Mouse (Mus musculus): ENCODE results near the gene Catip. TPM values are rescaled to one million over a fixed set of nuclear protein-coding genes. Genes with fewer than 3 reads are reported as not detected.
A peak's percentile ranks its signal among the peaks of the same experiment; 100 is the strongest.

Gene Catip
- total RNA-seq, 1 experiment from 2014 or later = 1.3 TPM

DNA sequence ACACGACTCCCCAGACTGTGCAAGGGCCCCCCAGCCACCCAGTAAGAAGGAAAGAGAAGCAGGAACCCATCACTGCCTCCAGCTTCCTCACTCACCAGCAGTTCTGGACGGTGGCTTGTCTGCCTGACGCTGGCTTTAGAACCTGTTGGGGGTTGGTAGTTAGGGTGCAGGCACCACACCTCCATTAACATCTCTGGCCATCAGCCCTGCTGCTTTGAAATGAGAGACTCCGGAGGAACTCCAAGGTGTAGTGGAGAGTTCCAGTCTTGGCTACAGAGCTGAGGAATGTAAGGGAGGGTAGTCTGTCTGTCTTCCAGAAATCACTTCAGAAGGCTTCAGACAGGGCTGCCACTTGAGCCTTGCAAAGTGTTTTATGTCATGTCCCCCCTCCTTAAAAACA is 8.1 kb downstream of the Catip start:
- no peak for ATAC-seq (replicated peaks in 1 of 2; ENCODE audit: insufficient read depth in 1 of 2, low FRiP score in 2 of 2, low TSS enrichment in 1 of 2, low read depth in 1 of 2, poor library complexity in 2 of 2, severe bottlenecking in 2 of 2)

DNA sequence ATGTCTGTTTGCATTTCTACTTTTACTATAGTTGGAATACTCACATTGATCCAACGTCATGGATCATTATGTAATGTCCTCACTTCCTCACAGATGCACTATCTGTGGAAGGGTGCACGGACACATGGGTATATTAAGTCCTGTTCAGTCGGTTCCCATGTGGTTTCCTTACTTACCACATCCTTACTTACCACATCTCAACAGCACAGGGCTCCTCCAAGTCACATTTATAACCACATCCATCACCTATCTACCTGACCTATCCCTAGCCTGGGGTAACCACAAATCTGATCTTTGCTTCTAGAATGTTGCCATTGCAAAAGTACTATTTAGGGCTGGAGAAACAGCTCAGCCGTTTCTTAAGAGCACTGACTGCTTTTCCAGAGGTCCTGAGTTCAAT is 11.5 kb downstream of the Catip start:
- peak; percentile 76 to 87 for ATAC-seq (replicated peaks in 1 of 2; ENCODE audit: insufficient read depth in 1 of 2, low FRiP score in 2 of 2, low TSS enrichment in 1 of 2, low read depth in 1 of 2, poor library complexity in 2 of 2, severe bottlenecking in 2 of 2)

DNA sequence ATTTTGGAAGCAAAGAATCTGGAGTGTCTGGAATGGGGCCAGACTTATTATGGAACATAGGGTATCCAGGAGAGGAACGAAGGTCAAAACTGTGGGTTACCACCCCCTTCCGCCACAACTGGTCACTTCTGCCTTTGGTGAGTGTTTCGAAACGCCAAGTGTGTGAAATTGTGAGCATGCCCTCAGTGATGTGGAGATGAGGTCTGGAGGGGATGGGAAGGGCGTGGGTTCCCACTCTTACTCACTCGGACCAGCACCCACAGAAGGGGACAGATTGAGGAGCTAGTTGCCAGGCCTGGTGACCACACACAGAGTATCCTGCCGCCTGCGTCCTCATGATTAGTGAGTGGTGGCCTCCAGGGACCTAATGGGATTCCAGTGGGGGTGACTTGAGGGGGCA is 13.1 kb downstream of the Catip start, which contains the start of gene Slc11a1:
Slc11a1 (plus strand) TSS at position 216 of the 400 bp plus-strand sequence.
- ATAC-seq (replicated peaks in 1 of 2; ENCODE audit: insufficient read depth in 1 of 2, low FRiP score in 2 of 2, low TSS enrichment in 1 of 2, low read depth in 1 of 2, poor library complexity in 2 of 2, severe bottlenecking in 2 of 2) = peak; percentile 24 to 39; a peak in 2 of 4 replicates

DNA sequence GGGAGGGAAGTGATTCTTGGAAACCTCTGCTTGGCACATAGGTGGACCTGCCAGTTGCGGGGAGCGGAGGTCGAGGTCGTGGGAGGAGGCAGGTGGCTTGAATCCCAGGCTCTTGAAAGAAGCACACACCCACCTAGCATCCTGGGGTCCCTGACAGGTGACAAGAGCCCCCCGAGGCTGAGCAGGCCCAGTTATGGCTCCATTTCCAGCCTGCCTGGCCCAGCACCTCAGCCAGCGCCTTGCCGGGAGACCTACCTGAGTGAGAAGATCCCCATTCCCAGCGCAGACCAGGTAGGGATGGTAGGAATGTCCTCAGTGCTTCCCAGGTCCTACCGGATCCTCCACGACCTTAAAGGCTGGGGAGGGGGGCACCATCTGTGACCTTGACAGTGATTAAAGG is 13.7 kb downstream of the Catip start:
- no peak for ATAC-seq (replicated peaks in 1 of 2; ENCODE audit: insufficient read depth in 1 of 2, low FRiP score in 2 of 2, low TSS enrichment in 1 of 2, low read depth in 1 of 2, poor library complexity in 2 of 2, severe bottlenecking in 2 of 2)

DNA sequence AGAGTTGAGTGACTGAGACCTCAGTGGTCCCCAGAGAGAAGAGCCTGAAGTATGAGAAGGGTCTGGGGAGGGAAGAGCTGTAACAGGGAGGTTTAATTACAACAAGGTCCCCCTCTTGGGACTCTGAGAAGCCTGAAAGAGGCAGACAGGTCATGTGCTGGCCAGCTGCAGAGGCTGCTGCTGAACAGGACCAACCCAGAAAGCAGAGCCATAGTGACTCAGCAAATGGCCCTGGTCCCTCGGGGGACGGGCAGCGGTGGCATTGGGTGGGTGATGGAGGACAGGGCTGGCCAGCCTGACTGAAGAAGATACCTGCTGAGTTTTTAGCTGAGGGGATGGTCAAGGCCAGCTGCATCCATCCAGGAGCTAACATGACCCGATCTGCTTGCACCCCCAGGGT is 14.5 kb downstream of the Catip start:
- no peak for ATAC-seq (replicated peaks in 1 of 2; ENCODE audit: insufficient read depth in 1 of 2, low FRiP score in 2 of 2, low TSS enrichment in 1 of 2, low read depth in 1 of 2, poor library complexity in 2 of 2, severe bottlenecking in 2 of 2)

DNA sequence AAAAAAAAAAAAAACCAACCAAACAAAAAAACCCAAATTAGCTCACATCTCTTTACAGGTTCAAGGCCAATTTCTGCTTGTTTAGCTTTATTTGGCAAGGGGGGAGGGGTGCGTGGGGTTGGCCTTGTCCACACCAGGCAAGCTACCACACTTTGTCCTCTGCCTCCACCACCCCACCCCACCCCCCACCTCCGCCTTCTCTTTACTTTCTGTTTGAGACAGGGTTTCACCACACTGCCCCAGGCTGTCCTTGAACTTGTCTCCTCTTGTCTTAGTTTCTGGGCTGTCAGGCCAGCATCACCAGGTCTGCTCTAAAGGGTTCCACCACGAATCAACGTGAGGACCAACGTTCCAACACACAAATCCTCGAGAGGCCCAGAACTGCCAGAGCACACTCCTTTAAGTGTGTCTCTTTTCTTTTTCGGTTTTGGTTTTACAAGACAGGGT is 17.2 kb downstream of the Catip start:
- no peak for ATAC-seq (replicated peaks in 1 of 2; ENCODE audit: insufficient read depth in 1 of 2, low FRiP score in 2 of 2, low TSS enrichment in 1 of 2, low read depth in 1 of 2, poor library complexity in 2 of 2, severe bottlenecking in 2 of 2)

DNA sequence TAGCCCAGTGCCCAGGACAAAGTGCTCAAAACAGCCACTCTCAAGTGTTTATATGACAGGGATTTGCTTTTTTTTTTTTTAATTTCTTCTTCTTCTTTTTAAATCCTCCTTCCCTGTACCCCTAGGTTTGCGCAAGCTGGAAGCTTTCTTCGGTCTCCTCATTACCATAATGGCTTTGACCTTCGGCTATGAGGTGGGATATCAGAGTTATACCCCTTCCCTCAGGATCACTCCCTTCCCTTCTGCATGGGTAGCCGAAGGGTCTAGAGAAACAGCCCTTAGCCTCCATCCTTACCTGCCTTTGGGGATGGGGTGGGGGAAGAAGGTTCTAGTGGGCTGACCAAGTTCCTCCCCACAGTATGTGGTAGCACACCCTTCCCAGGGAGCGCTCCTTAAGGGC is 18.6 kb downstream of the Catip start:
- no peak for ATAC-seq (replicated peaks in 1 of 2; ENCODE audit: insufficient read depth in 1 of 2, low FRiP score in 2 of 2, low TSS enrichment in 1 of 2, low read depth in 1 of 2, poor library complexity in 2 of 2, severe bottlenecking in 2 of 2)

DNA sequence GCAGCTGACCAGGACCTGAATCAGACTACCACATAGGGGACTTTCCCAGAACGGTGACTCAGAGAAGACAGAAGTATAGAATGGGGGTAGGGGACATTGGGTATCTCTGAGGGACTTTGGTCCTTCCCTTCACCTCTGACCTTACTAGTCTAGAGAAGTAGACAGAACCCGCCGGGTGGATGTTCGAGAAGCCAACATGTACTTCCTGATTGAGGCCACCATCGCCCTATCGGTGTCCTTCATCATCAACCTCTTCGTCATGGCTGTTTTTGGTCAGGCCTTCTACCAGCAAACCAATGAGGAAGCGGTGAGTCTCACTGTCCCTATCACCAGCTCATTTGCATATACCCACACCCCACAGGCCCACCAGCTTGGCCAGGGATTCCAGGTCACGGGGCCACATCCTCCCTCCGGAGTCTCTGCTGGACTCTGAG is 19.7 kb downstream of the Catip start:
- ATAC-seq (replicated peaks in 1 of 2; ENCODE audit: insufficient read depth in 1 of 2, low FRiP score in 2 of 2, low TSS enrichment in 1 of 2, low read depth in 1 of 2, poor library complexity in 2 of 2, severe bottlenecking in 2 of 2) = peak in 1 of 2 experiments; percentile 9; a peak in 1 of 4 replicates

DNA sequence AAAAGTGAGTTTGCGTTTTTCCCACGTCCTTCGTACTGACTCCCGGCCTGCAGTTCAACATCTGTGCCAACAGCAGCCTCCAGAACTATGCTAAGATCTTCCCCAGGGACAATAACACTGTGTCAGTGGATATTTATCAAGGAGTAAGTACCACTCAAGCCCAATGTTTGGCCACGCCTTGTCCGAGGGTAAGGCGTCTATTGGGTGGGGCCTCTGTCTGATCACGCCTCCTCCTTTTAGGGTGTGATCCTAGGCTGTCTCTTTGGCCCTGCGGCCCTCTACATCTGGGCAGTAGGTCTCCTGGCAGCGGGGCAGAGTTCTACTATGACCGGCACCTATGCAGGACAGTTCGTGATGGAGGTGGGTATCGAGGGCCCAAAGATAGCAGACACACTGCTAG is 21.5 kb downstream of the Catip start:
- ATAC-seq (replicated peaks in 1 of 2; ENCODE audit: insufficient read depth in 1 of 2, low FRiP score in 2 of 2, low TSS enrichment in 1 of 2, low read depth in 1 of 2, poor library complexity in 2 of 2, severe bottlenecking in 2 of 2) = no peak

DNA sequence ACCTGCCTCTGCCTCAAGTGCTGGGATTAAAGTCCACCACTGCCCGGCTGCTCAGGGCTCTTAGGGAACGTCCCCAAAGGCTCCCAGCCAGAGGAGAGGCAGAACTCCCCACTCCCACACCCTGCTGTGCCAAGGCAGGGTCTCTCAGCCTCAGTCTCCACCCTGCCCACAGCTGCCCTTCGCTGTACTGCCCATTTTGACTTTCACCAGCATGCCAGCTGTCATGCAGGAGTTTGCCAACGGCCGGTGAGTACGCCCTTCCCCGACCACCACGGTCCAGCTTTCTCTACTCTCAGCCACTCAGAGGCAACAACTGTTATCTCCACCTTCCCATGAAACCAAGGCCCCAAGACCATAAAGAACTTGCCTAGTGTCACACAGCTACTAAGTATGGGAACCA is 22.6 kb downstream of the Catip start:
- no peak for ATAC-seq (replicated peaks in 1 of 2; ENCODE audit: insufficient read depth in 1 of 2, low FRiP score in 2 of 2, low TSS enrichment in 1 of 2, low read depth in 1 of 2, poor library complexity in 2 of 2, severe bottlenecking in 2 of 2)

DNA sequence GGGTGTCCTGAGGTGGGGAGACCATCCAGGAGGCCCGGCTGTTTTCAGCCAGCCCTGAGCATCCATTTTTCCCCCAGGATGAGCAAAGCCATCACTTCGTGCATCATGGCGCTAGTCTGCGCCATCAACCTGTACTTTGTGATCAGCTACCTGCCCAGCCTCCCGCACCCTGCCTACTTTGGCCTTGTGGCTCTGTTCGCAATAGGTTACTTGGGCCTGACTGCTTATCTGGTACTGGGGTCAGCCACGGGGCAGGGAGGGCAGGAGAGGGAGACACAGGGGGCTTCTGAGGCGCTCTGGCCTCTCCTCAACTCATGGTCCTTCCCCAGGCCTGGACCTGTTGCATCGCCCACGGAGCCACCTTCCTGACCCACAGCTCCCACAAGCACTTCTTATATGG is 23.2 kb downstream of the Catip start:
- ATAC-seq (replicated peaks in 1 of 2; ENCODE audit: insufficient read depth in 1 of 2, low FRiP score in 2 of 2, low TSS enrichment in 1 of 2, low read depth in 1 of 2, poor library complexity in 2 of 2, severe bottlenecking in 2 of 2) = no peak

DNA sequence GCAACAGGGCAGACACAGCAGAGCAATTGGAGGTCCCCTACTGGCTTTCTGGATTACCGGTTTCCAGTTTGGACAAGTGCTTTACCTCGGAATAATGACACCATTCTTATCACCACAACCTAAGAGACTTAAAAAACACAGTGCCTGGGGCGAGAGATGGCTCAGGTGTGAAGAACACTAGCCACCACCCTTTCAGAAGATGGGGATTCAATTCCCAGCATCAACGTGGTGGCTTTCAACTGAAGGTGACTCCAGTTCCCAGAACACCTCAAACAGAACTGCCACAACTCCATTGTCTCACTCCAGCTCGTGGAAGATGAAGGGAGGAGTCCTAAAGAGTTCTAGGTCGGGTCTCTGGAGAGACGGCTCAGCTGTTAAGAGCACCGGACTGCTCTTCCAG is 23.6 kb downstream of the Catip start:
- ATAC-seq (replicated peaks in 1 of 2; ENCODE audit: insufficient read depth in 1 of 2, low FRiP score in 2 of 2, low TSS enrichment in 1 of 2, low read depth in 1 of 2, poor library complexity in 2 of 2, severe bottlenecking in 2 of 2) = no peak

DNA sequence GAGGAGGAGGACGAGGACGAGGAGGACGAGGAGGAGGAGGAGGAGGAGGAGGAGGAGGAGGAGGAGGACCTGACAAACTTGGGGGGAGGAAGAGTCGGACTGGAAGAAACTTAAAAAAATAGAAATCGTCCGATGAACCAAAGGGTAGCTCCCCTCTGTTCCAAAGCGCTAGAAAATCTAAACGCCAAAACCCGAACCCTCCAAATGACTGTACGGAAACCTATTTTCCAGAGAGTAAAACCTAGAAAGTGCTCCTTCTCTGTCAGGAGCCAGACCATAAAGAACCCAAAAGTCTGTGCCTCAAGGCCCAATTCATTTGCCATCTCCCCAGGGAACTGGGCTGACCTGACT is 24.4 kb downstream of the Catip start:
- ATAC-seq (replicated peaks in 1 of 2; ENCODE audit: insufficient read depth in 1 of 2, low FRiP score in 2 of 2, low TSS enrichment in 1 of 2, low read depth in 1 of 2, poor library complexity in 2 of 2, severe bottlenecking in 2 of 2) = no peak

DNA sequence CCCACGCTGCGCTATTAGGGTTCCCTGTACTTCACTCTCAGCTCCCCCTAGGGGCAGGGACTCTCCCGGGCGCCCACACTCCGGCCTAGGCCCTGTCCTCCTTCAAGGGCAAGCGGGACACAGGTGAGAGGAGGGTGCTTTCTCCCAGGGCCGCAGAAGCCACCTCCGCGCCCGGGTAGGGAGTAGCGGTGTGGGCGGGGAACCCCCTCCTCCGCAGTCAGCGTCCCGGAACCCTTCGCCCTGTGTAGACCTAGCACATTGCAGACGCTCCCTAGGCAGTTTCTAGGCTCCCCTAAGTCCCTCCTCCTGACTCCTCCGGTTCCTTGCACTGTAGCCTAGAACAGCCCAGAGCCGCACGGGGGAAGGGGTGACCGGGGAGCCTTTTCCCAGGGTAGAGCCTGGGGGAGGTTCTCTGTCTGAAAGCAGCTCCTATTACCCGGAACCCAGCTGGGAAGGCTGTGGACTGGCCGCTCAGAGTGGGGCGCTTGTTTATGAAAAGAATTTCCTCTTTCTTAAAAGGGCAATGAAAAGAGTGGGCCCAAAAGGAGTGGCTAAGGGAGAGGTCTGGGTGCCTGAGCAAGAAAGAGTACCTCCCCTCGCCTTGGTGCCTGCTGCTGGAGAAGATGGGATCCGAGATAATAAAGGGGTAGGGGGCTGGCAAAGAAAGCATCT is 24.9 kb downstream of the Catip start:
- peak; percentile 62 to 69 for ATAC-seq (replicated peaks in 1 of 2; ENCODE audit: insufficient read depth in 1 of 2, low FRiP score in 2 of 2, low TSS enrichment in 1 of 2, low read depth in 1 of 2, poor library complexity in 2 of 2, severe bottlenecking in 2 of 2)

DNA sequence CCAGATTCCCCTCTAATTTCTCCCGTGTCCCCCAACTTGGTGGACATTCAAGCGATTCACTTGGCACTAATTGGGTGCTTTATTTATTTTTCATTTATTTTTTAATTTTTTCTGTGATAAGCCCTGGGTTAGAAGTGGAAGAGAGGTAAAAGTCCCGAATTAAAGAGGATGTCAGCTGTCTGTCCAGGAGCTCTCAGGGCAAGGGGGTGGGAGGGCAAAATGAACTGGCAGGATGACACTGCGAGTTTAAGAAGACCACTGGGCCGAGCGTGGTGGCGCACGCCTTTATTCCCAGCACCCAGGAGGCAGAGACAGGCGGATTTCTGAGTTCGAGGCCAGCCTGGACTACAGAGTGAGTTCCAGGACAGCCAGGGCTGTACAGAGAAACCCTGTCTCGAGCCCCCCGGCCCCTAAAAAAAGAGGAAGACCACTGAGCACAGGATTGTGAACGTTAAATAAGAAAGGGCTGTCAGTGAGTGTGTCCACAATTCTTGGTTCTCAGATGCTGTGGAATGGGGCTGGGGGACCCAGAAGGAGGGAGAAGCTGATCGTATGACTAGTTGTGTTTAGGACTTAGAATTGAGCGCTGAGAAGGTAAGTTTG is 25.6 kb downstream of the Catip start:
- ATAC-seq (replicated peaks in 1 of 2; ENCODE audit: insufficient read depth in 1 of 2, low FRiP score in 2 of 2, low TSS enrichment in 1 of 2, low read depth in 1 of 2, poor library complexity in 2 of 2, severe bottlenecking in 2 of 2) = no peak

DNA sequence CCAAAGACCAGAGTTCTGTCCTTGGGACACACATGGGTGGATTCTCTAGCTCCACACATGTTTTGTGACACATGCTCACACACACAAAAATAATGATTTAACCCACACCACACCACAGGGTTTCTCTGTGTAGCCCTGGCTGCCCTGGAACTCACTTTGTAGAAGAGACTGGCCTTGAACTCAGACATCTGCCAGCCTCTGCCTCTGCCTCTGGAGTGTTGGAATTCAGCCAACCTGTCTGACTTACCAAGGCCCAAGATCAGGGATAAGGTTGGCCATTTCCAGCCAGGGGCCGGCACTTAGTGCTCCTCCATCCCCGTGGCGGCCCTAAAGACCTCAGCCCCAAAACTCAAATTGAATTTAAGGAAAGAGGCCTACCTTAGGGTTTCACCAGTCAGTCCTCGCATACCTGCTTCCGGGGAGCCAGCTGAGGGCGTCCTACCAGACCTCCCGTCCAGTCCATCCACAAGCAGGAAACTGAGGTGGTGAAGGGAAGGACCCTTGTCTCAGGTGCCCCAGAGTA is 26.6 kb downstream of the Catip start:
- ATAC-seq (replicated peaks in 1 of 2; ENCODE audit: insufficient read depth in 1 of 2, low FRiP score in 2 of 2, low TSS enrichment in 1 of 2, low read depth in 1 of 2, poor library complexity in 2 of 2, severe bottlenecking in 2 of 2) = no peak

DNA sequence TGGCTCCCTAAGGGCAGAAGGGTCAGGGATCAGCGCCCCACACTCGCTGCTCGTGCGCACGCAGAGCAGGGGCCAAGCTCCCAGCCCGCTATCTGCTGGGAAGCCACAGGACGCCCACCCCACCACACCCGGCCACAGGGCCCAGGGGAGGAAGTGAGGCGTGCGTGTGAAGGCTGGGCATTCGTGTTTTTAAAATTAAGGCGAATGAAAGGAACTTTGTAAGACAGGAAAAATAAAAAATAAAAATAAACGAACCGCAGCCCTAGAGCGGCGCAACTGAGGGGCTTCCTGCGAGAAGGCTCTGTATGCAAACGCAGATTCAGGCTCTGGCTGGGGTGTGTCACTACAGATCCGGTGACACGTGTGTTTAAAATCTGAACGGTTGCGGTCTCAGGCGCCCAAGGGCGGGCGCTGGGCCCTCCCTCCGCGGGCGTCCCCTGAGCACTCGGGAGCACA is 28.0 kb downstream of the Catip start:
- peak; percentile 33 to 36 for ATAC-seq (replicated peaks in 1 of 2; ENCODE audit: insufficient read depth in 1 of 2, low FRiP score in 2 of 2, low TSS enrichment in 1 of 2, low read depth in 1 of 2, poor library complexity in 2 of 2, severe bottlenecking in 2 of 2)

DNA sequence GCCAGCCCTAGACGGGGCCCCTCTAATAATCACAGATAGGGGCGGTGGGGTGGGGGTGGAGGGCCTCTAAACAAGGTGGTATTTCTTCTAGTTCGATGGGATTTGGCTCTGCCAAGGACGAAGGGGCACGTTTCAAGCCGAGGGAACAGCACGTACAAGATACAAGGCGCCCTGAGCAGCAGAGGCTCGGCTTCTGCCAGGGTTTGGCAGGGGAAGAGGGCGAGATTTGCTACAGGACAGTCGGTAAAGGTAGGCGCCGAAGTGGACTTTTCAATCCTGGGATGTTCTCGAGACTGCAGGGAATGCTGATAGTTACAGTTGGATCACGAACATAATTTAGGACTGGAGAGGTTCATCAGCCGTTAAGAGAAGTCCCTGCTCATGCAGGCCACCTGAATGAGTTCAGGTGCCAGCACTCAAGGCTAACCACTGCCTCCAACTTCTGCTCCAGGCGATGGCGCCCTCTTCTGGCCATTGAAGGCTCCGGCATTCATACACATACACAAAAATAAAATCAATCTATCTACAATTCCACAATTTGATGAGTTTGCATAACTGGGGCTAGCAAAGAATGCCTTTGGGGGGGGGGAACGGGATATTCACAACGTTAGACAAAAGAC is 28.5 kb downstream of the Catip start:
- no peak for ATAC-seq (replicated peaks in 1 of 2; ENCODE audit: insufficient read depth in 1 of 2, low FRiP score in 2 of 2, low TSS enrichment in 1 of 2, low read depth in 1 of 2, poor library complexity in 2 of 2, severe bottlenecking in 2 of 2)
